ENCODE assay signal across 29 mouse cellular contexts in genomic region chr16:18191006-18191405, GRCm38 (mm10). TPM values are rescaled to one million over a fixed set of nuclear protein-coding genes. Genes with fewer than 3 reads are reported as not detected.
DNase-seq lines count a peak whose midpoint lies in the region; ATAC-seq and TF ChIP-seq lines count a peak whose summit lies in the region.
"Had no signal": no experiment of that assay in that cellular context is flagged by ENCODE, and none has a peak within 500 bp of the region (broad histone marks: within the 10 kb centered on the region; RNA-seq: fewer than 3 reads in every experiment).

No protein-coding gene starts in this region.

- peak; percentile 29 to 52 for DNase-seq in lung, adult 18-20 months
- no peak for DNase-seq in lung, postnatal 10 days
- DNase-seq in lung, postnatal 0 days (ENCODE audit: low spot score), result no peak
- no peak for DNase-seq in lung, postnatal 4 days
- DNase-seq in adipocyte (ENCODE audit: low spot score), result peak; percentile 55
- DNase-seq: adrenal gland, adult 2 months; adrenal gland, postnatal 10 days; adrenal gland, postnatal 25 days; B cell, adult 2 months; cerebellum, adult 11 months; cerebellum, adult 18-20 months; cerebellum, adult 8-10 months; cerebellum, adult 9-11 months; cerebellum, postnatal 14 days; cerebellum, postnatal 36 days; embryo, embryonic 11 days had no signal

- peak; percentile 21; the same call in 1 of the 2 replicates for ATAC-seq in lung, postnatal 0 days
- ATAC-seq: activated CD4-positive, CD25-positive, alpha-beta regulatory T cell, adult 4 months; CD4-positive, CD25-positive, alpha-beta regulatory T cell, adult 4 months; forebrain, embryonic 14.5 days; forebrain, embryonic 16.5 days; Patski had no signal

- H3K4me1 ChIP-seq in lung, postnatal 0 days (ENCODE audit: insufficient read depth, low read depth, low read length), result no peaks in the 10 kb centered on the region

- no peak for TF ChIP-seq CTCF in lung, postnatal 0 days (IDR thresholded peaks at IDR 0.05)

- WGBS in lung, postnatal 0 days, result 56% methylated on average over 2 of the region's 2 CpGs

- no peak overlapping the region for H3K9ac ChIP-seq in lung, postnatal 0 days (replicated peaks; ENCODE audit: low read depth)
- H3K9ac ChIP-seq: embryonic facial prominence, embryonic 13.5 days; embryonic facial prominence, embryonic 15.5 days; forebrain, embryonic 12.5 days had no signal

- no peak for TF ChIP-seq EP300 in lung, postnatal 0 days (IDR thresholded peaks at IDR 0.05)

- H3K4me3 ChIP-seq in lung, postnatal 0 days (ENCODE audit: low read depth, low read length), result no peak overlapping the region
- H3K4me3 ChIP-seq: embryonic facial prominence, embryonic 13.5 days; embryonic facial prominence, embryonic 15.5 days; erythroblast, embryonic 14.5 days; forebrain, embryonic 10.5 days; forebrain, embryonic 12.5 days had no signal

- H3K36me3 ChIP-seq in lung, postnatal 0 days (ENCODE audit: insufficient read depth, low read length), result no peaks in the 10 kb centered on the region
- H3K36me3 ChIP-seq: embryonic facial prominence, embryonic 13.5 days; embryonic facial prominence, embryonic 15.5 days; forebrain, embryonic 10.5 days; forebrain, embryonic 12.5 days; G1E had no signal

- H3K9me3 ChIP-seq in lung, postnatal 0 days (ENCODE audit: low read length), result no peaks in the 10 kb centered on the region
- H3K9me3 ChIP-seq: embryonic facial prominence, embryonic 13.5 days; embryonic facial prominence, embryonic 15.5 days; forebrain, embryonic 10.5 days; forebrain, embryonic 12.5 days; G1E had no signal

- no peaks in the 10 kb centered on the region for H3K27me3 ChIP-seq in lung, postnatal 0 days (replicated peaks; ENCODE audit: insufficient read depth, low read length)
- H3K27me3 ChIP-seq: embryonic facial prominence, embryonic 13.5 days; embryonic facial prominence, embryonic 15.5 days; forebrain, embryonic 12.5 days; Patski had no signal

- H3K27ac ChIP-seq in lung, postnatal 0 days (ENCODE audit: low read length), result no peak overlapping the region
- H3K27ac ChIP-seq: embryonic facial prominence, embryonic 13.5 days; embryonic facial prominence, embryonic 15.5 days; forebrain, embryonic 10.5 days; forebrain, embryonic 12.5 days had no signal

- no peak overlapping the region for H3K4me2 ChIP-seq in lung, postnatal 0 days (replicated peaks; ENCODE audit: low read depth, low read length)
- H3K4me2 ChIP-seq: embryonic facial prominence, embryonic 13.5 days; embryonic facial prominence, embryonic 15.5 days; forebrain, embryonic 12.5 days had no signal

RNA-seq across cellular contexts. Expression of gene Ccdc188, which starts 26.7 kb away (rescaled TPM):
- polyA plus RNA-seq in lung, postnatal 0 days (2015; fragmentation: Nextera tagmentation; extraction: Ambion mirVana), result not detected in 2 replicates
- polyA plus RNA-seq: activated CD4-positive, CD25-positive, alpha-beta regulatory T cell, adult 4 months; adrenal gland, adult 2 months; brain, embryonic 14.5 days; CD4-positive, CD25-positive, alpha-beta regulatory T cell, adult 4 months; embryonic facial prominence, embryonic 11.5 days; embryonic facial prominence, embryonic 13.5 days; embryonic facial prominence, embryonic 15.5 days; erythroblast, embryonic 14.5 days; forebrain, embryonic 10.5 days; forebrain, embryonic 12.5 days; forebrain, embryonic 16.5 days; G1E; Patski had no signal

RNA-seq across cellular contexts. Expression of gene Zdhhc8, which starts 43.9 kb away (rescaled TPM):
- 12.9 and 13.9 TPM in 2 replicates for polyA plus RNA-seq in lung, postnatal 0 days (2015; fragmentation: Nextera tagmentation; extraction: Ambion mirVana)

RNA-seq across cellular contexts. Expression of gene Trmt2a, which starts 57.5 kb away (rescaled TPM):
- polyA plus RNA-seq in lung, postnatal 0 days (2015; fragmentation: Nextera tagmentation; extraction: Ambion mirVana), result 39.2 and 39.7 TPM in 2 replicates

RNA-seq across cellular contexts. Expression of gene Ranbp1, which starts 57.5 kb away (rescaled TPM):
- 155 and 163 TPM in 2 replicates for polyA plus RNA-seq in lung, postnatal 0 days (2015; fragmentation: Nextera tagmentation; extraction: Ambion mirVana)

Comparison
In these comparisons a context has a peak if more than half of its experiments do, and no peak if none do; other contexts are left out.
1. DNase-seq: peak in lung, adult 18-20 months (2 of 2) and adipocyte (single experiment); none in lung, postnatal 10 days (single experiment), lung, postnatal 0 days (single experiment) and lung, postnatal 4 days (0 of 2).